Mouse (Mus musculus) kidney, adult 2 months (tissue): ENCODE measurements around the gene Lcmt1.

Experiments used
- CTCF ChIP-seq: fragments of 200-500 bp; conservative IDR thresholded peaks from 2 replicates; pipeline ENCODE4 v1.5.1; 2011; ENCODE audit warnings: low read depth, mild to moderate bottlenecking, control low read depth, low read length, moderate library complexity, mixed read lengths; ENCODE audit not compliant: insufficient read depth, insufficient read length
- POLR2A ChIP-seq: fragments of 200-500 bp; IDR thresholded peaks from one replicate; pipeline ENCODE4 v1.6.1; 2011; ENCODE audit warnings: low read depth, low read length, control low read depth

GRCm38 (mm10) chr7:123442079-123442478, 72.5 kb downstream of the Lcmt1 start:
- TF ChIP-seq CTCF = no peak
- TF ChIP-seq POLR2A = no peak
